Mouse (Mus musculus) thymus, adult 2 months (tissue): ENCODE data around the gene Anxa5.

Experiments
- CTCF ChIP-seq: fragments of 200-500 bp; IDR thresholded peaks from 2 replicates; pipeline ENCODE4 v1.5.1; 2012; ENCODE audit warnings: mild to moderate bottlenecking, control low read depth, low read length, moderate library complexity, borderline replicate concordance; ENCODE audit not compliant: control insufficient read depth, poor library complexity, insufficient read depth; ENCODE audit errors: extremely low read depth
- POLR2A ChIP-seq: fragments of 200-500 bp; IDR thresholded peaks from 2 replicates; pipeline ENCODE4 v1.6.1; 2012; ENCODE audit warnings: mild to moderate bottlenecking, low read length, control low read depth, moderate library complexity; ENCODE audit not compliant: control insufficient read depth, poor library complexity, insufficient read depth; ENCODE audit errors: extremely low read depth

DNA sequence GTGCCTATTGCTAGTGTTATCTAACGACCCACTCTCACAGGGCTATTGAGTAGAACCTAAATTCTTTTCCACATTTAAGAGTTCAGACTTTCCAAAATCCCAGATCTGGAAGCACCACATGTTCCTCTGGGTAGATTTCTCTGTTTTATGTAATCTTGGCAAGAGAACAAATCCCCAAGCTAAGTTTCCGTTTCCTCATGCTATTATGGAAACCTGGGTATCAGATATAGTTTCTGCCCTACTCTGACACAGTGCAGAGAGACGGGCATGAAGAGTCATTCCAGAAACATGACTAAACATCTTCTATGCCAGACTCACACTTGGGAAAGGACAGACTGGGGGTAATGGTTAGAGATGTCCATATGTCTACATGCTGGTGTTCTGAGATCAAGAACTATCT, 48.8 kb upstream of the Anxa5 start:
- TF ChIP-seq POLR2A: no peak
- TF ChIP-seq CTCF: no peak
